Mouse (Mus musculus) hindbrain, embryonic 16.5 days (tissue): Measurements from ENCODE around the gene Cspg5. TPM values are rescaled to one million over a fixed set of nuclear protein-coding genes. Genes with fewer than 3 reads are reported as not detected.

ENCODE experiments used
- ATAC-seq: fragments of 200-750 bp; cut with Nextera tagmentation; 2 replicates; pipeline ENCODE4 v1.8.0; 2017; ENCODE audit warnings: moderate TSS enrichment, moderate library complexity
- H3K27ac ChIP-seq: fragments of 300-500 bp; sonication (generic); 2 replicates; pipeline ENCODE4 v1.5.1; 2014; ENCODE audit warnings: low read depth, mild to moderate bottlenecking, control low read depth, low read length, moderate library complexity
- H3K27me3 ChIP-seq: fragments of 300-500 bp; sonication (generic); replicated peaks from 2 replicates; pipeline ENCODE4 v1.6.1; 2014; ENCODE audit warnings: low read length; ENCODE audit not compliant: control insufficient read depth, insufficient read depth
- H3K36me3 ChIP-seq: fragments of 300-500 bp; sonication (generic); 2 replicates; pipeline ENCODE4 v1.6.1; 2014; ENCODE audit warnings: mild to moderate bottlenecking, low read length, moderate library complexity, mixed read lengths; ENCODE audit not compliant: control insufficient read depth, insufficient read depth
- H3K4me1 ChIP-seq: fragments of 300-500 bp; sonication (generic); 2 replicates; pipeline ENCODE4 v1.6.1; 2014; ENCODE audit warnings: low read depth, low read length; ENCODE audit not compliant: control insufficient read depth, insufficient read depth
- H3K4me2 ChIP-seq: fragments of 300-500 bp; sonication (generic); 2 replicates; pipeline ENCODE4 v1.6.1; 2014; ENCODE audit warnings: mild to moderate bottlenecking, low read length, control low read depth, moderate library complexity
- H3K4me3 ChIP-seq: fragments of 300-500 bp; sonication (generic); 2 replicates; pipeline ENCODE4 v1.5.1; 2014; ENCODE audit warnings: mild to moderate bottlenecking, low read length, control low read depth, moderate library complexity
- H3K9ac ChIP-seq: fragments of 300-500 bp; sonication (generic); 2 replicates; pipeline ENCODE4 v1.6.1; 2014; ENCODE audit warnings: low read depth, mild to moderate bottlenecking, control low read depth, low read length, moderate library complexity
- H3K9me3 ChIP-seq: fragments of 300-500 bp; sonication (generic); 2 replicates; pipeline ENCODE4 v1.6.1; 2014; ENCODE audit warnings: mild to moderate bottlenecking, low read length, moderate library complexity; ENCODE audit not compliant: control insufficient read depth
- WGBS: fragments of 180-500 bp; shearing (Covaris S2); extraction: QIAGEN DNeasy Blood & Tissue Kit; methylation state at CpG from one replicate; pipeline ENCODE4 v1.1.7; 2014; 5-methylcytosine and 5-hydroxymethylcytosine counted together
- polyA plus RNA-seq: library from polyadenylated mRNA; unstranded; fragments of >200 nt; fragmentation: Nextera tagmentation; extraction: Ambion mirVana; gene quantifications from 2 replicates; pipeline ENCODE4 v1.2.1, GENCODE M21; 2015

Gene Cspg5
- polyA plus RNA-seq, 1 experiment from 2014 or later = 212 TPM

GRCm38 (mm10) chr9:110272330-110272729 is 28.7 kb downstream of the Cspg5 start:
- Histone ChIP-seq H3K4me2 (no peak overlapping the region), H3K9ac (no peak overlapping the region), H3K4me1 (no peaks in the 10 kb centered on the region), H3K36me3 (no peaks in the 10 kb centered on the region), H3K27ac (no peak overlapping the region), H3K4me3 (no peak overlapping the region), H3K9me3 (no peaks in the 10 kb centered on the region), H3K27me3 (no peaks in the 10 kb centered on the region)
- 94% methylated on average over 3 of the region's 3 CpGs for WGBS
- no peak for ATAC-seq

- no peaks in the 10 kb centered on the region for H3K9me3 ChIP-seq
- no peak overlapping the region for H3K27ac ChIP-seq
- H3K4me3 ChIP-seq = no peak overlapping the region
- H3K27me3 ChIP-seq = no peaks in the 10 kb centered on the region
- 80% methylated on average over 4 of the region's 4 CpGs for WGBS
- no peaks in the 10 kb centered on the region for H3K36me3 ChIP-seq
- no peaks in the 10 kb centered on the region for H3K4me1 ChIP-seq
- no peak overlapping the region for H3K4me2 ChIP-seq
- no peak overlapping the region for H3K9ac ChIP-seq
- ATAC-seq = no peak
These were observed 29.9 kb downstream of the Cspg5 start for GRCm38 (mm10) chr9:110273507-110273906.

GRCm38 (mm10) chr9:110275882-110276281 is 32.3 kb downstream of the Cspg5 start:
- no peak overlapping the region for H3K9ac ChIP-seq
- H3K36me3 ChIP-seq = no peaks in the 10 kb centered on the region
- 78% methylated on average over 5 of the region's 5 CpGs for WGBS
- no peaks in the 10 kb centered on the region for H3K27me3 ChIP-seq
- H3K4me2 ChIP-seq = no peak overlapping the region
- ATAC-seq = no peak
- H3K27ac ChIP-seq = no peak overlapping the region
- H3K4me3 ChIP-seq = no peak overlapping the region
- H3K9me3 ChIP-seq = no peaks in the 10 kb centered on the region
- H3K4me1 ChIP-seq = no peaks in the 10 kb centered on the region

GRCm38 (mm10) chr9:110277431-110277881 is 33.9 kb downstream of the Cspg5 start:
- 65% methylated on average over 8 of the region's 8 CpGs for WGBS

GRCm38 (mm10) chr9:110284075-110284697 is 40.6 kb downstream of the Cspg5 start:
- no peaks in the 10 kb centered on the region for H3K9me3 ChIP-seq
- H3K9ac ChIP-seq = no peak overlapping the region
- no peak for ATAC-seq
- no peak overlapping the region for H3K27ac ChIP-seq
- no peak overlapping the region for H3K4me2 ChIP-seq
- no peaks in the 10 kb centered on the region; the same call in 1 of the 2 replicates for H3K4me1 ChIP-seq
- H3K27me3 ChIP-seq = no peaks in the 10 kb centered on the region
- WGBS = 87% methylated on average over 8 of the region's 10 CpGs
- no peak overlapping the region for H3K4me3 ChIP-seq
- H3K36me3 ChIP-seq = no peaks in the 10 kb centered on the region

More at GRCm38 (mm10) chr9:110277431-110277881, 33.9 kb downstream of the Cspg5 start:
- no peak overlapping the region for H3K4me2 ChIP-seq
- no peak overlapping the region for H3K4me3 ChIP-seq
- H3K9ac ChIP-seq = no peak overlapping the region
- H3K27me3 ChIP-seq = no peaks in the 10 kb centered on the region
- H3K36me3 ChIP-seq = no peaks in the 10 kb centered on the region
- H3K4me1 ChIP-seq = no peaks in the 10 kb centered on the region
- ATAC-seq = no peak
- H3K9me3 ChIP-seq = no peaks in the 10 kb centered on the region
- no peak overlapping the region for H3K27ac ChIP-seq

- Histone ChIP-seq H3K9me3 (no peaks in the 10 kb centered on the region), H3K4me2 (no peak overlapping the region), H3K36me3 (no peaks in the 10 kb centered on the region), H3K9ac (no peak overlapping the region), H3K4me3 (no peak overlapping the region), H3K4me1 (no peaks in the 10 kb centered on the region; the same call in 1 of the 2 replicates), H3K27me3 (no peaks in the 10 kb centered on the region), H3K27ac (peak overlapping the region; percentile 65)
- WGBS = 43% methylated on average over 7 of the region's 7 CpGs
- ATAC-seq = peak; percentile 93
These were observed 43.8 kb downstream of the Cspg5 start for GRCm38 (mm10) chr9:110287321-110287924.

- Histone ChIP-seq H3K9ac (no peak overlapping the region), H3K27ac (peak overlapping the region; percentile 59), H3K4me3 (no peak overlapping the region), H3K9me3 (no peaks in the 10 kb centered on the region), H3K4me1 (no peaks in the 10 kb centered on the region), H3K4me2 (0 out of 2 replicates have a peak overlapping the region, but pooled peaks have one; percentile 10), H3K36me3 (no peaks in the 10 kb centered on the region), H3K27me3 (no peaks in the 10 kb centered on the region)
- WGBS = 37% methylated on average over 12 of the region's 12 CpGs
- ATAC-seq = peak; percentile 79
These were observed 49.7 kb downstream of the Cspg5 start for GRCm38 (mm10) chr9:110293254-110293718.

GRCm38 (mm10) chr9:110293873-110294415 is 50.4 kb downstream of the Cspg5 start:
- no peaks in the 10 kb centered on the region for H3K4me1 ChIP-seq
- no peak overlapping the region for H3K9ac ChIP-seq
- H3K36me3 ChIP-seq = no peaks in the 10 kb centered on the region
- no peak; the same call in 1 of the 2 replicates for ATAC-seq
- 86% methylated on average over 13 of the region's 13 CpGs for WGBS
- H3K4me2 ChIP-seq = 0 out of 2 replicates have a peak overlapping the region, but pooled peaks have one; percentile 10
- no peak overlapping the region for H3K4me3 ChIP-seq
- peak overlapping the region; percentile 59 for H3K27ac ChIP-seq
- H3K9me3 ChIP-seq = no peaks in the 10 kb centered on the region
- no peaks in the 10 kb centered on the region for H3K27me3 ChIP-seq

GRCm38 (mm10) chr9:110294786-110295185 is 51.2 kb downstream of the Cspg5 start:
- no peak for ATAC-seq
- H3K27me3 ChIP-seq = no peaks in the 10 kb centered on the region
- no peaks in the 10 kb centered on the region for H3K4me1 ChIP-seq
- WGBS = 73% methylated on average over 3 of the region's 3 CpGs
- no peak overlapping the region for H3K4me2 ChIP-seq
- no peak overlapping the region for H3K4me3 ChIP-seq
- no peaks in the 10 kb centered on the region for H3K9me3 ChIP-seq
- H3K36me3 ChIP-seq = no peaks in the 10 kb centered on the region
- H3K9ac ChIP-seq = no peak overlapping the region
- H3K27ac ChIP-seq = no peak overlapping the region
